In genomic region chr6:38434055-38435023, GRCm38 (mm10) we compare ENCODE assay signal across 8 mouse cellular contexts. TPM values are rescaled to one million over a fixed set of nuclear protein-coding genes. Genes with fewer than 3 reads are reported as not detected.
DNase-seq lines count a peak whose midpoint lies in the region; ATAC-seq and TF ChIP-seq lines count a peak whose summit lies in the region.

No protein-coding gene starts in this region.

- peak; percentile 83 for DNase-seq in A20 (ENCODE audit: low read depth, low spot score)
- DNase-seq in adrenal gland, postnatal 36 days: peak; percentile 73 to 78
- peak; percentile 21 for DNase-seq in heart, adult 8-10 months (ENCODE audit: low spot score)
- DNase-seq in kidney, adult 9 months: peak; percentile 51
- DNase-seq in midbrain, embryonic 14.5 days: peak; percentile 77
- peak in 1 of 2 experiments; percentile 37 for DNase-seq in spleen, adult 2 months (ENCODE audit: low read depth in 1 of 2, low spot score in 2 of 2)

- H3K27ac ChIP-seq in embryonic facial prominence, embryonic 12.5 days: peak overlapping the region; percentile 98
- peak overlapping the region; percentile 98 for H3K27ac ChIP-seq in limb, embryonic 12.5 days
- peak overlapping the region; percentile 97 for H3K27ac ChIP-seq in midbrain, embryonic 14.5 days (replicated peaks; ENCODE audit: low read depth, low read length)
- H3K27ac ChIP-seq in spleen, adult 2 months (ENCODE audit: insufficient read depth, low read length): peak overlapping the region; percentile 94

- H3K4me2 ChIP-seq in embryonic facial prominence, embryonic 12.5 days (replicated peaks): peak overlapping the region; percentile 55
- peak overlapping the region; percentile 82 for H3K4me2 ChIP-seq in limb, embryonic 12.5 days
- H3K4me2 ChIP-seq in midbrain, embryonic 14.5 days (ENCODE audit: low read length): peak overlapping the region; percentile 71

- no peaks in the 10 kb centered on the region for H3K9me3 ChIP-seq in embryonic facial prominence, embryonic 12.5 days
- no peaks in the 10 kb centered on the region for H3K9me3 ChIP-seq in limb, embryonic 12.5 days
- no peaks in the 10 kb centered on the region for H3K9me3 ChIP-seq in midbrain, embryonic 14.5 days (ENCODE audit: control insufficient read depth, low read length)

- under 1% methylated on average over 95 of the region's 118 CpGs for WGBS in embryonic facial prominence, embryonic 12.5 days
- WGBS in limb, embryonic 12.5 days: under 1% methylated on average over 92 of the region's 118 CpGs
- under 1% methylated on average over 97 of the region's 118 CpGs for WGBS in midbrain, embryonic 14.5 days
- under 1% methylated on average over 114 of the region's 118 CpGs for WGBS in spleen, adult 2 months

- peak overlapping the region; percentile 93 for H3K9ac ChIP-seq in embryonic facial prominence, embryonic 12.5 days
- peak overlapping the region; percentile 91 for H3K9ac ChIP-seq in limb, embryonic 12.5 days (replicated peaks)
- H3K9ac ChIP-seq in midbrain, embryonic 14.5 days (replicated peaks; ENCODE audit: low read length): peak overlapping the region; percentile 91

- H3K4me3 ChIP-seq in embryonic facial prominence, embryonic 12.5 days: peak overlapping the region; percentile 90
- peak overlapping the region; percentile 97 for H3K4me3 ChIP-seq in limb, embryonic 12.5 days (replicated peaks)
- H3K4me3 ChIP-seq in midbrain, embryonic 14.5 days (replicated peaks; ENCODE audit: low read depth, low read length): peak overlapping the region; percentile 99
- peak overlapping the region; percentile 88 for H3K4me3 ChIP-seq in spleen, adult 2 months (ENCODE audit: extremely low read depth, insufficient read depth, insufficient read length)

- no peak for TF ChIP-seq CTCF in spleen, adult 2 months (IDR thresholded peaks at IDR 0.05; ENCODE audit: extremely low read depth, insufficient read depth, insufficient read length, insufficient replicate concordance)

- no peaks in the 10 kb centered on the region for H3K27me3 ChIP-seq in embryonic facial prominence, embryonic 12.5 days
- no peaks in the 10 kb centered on the region for H3K27me3 ChIP-seq in limb, embryonic 12.5 days
- no peaks in the 10 kb centered on the region for H3K27me3 ChIP-seq in midbrain, embryonic 14.5 days (ENCODE audit: control insufficient read depth, insufficient read depth, low read length)
- no peaks in the 10 kb centered on the region for H3K27me3 ChIP-seq in spleen, adult 2 months (ENCODE audit: control insufficient read depth, insufficient read depth, low read length)

- peak; percentile 78 for ATAC-seq in embryonic facial prominence, embryonic 12.5 days (ENCODE audit: insufficient number of reproducible peaks, insufficient read depth, low FRiP score, low TSS enrichment)
- ATAC-seq in limb, embryonic 12.5 days (ENCODE audit: insufficient number of reproducible peaks, insufficient read depth, low FRiP score, low TSS enrichment, low read depth): peak; percentile 7
- peak; percentile 82 for ATAC-seq in midbrain, embryonic 14.5 days (ENCODE audit: low FRiP score, low TSS enrichment)

- no peak for TF ChIP-seq POLR2A in spleen, adult 2 months (IDR thresholded peaks at IDR 0.05; ENCODE audit: low read depth, low read length)

- peaks cover 6% of the 10 kb centered on the region; the same call in 1 of the 2 replicates for H3K4me1 ChIP-seq in embryonic facial prominence, embryonic 12.5 days
- peaks cover 9% of the 10 kb centered on the region; the same call in 1 of the 2 replicates for H3K4me1 ChIP-seq in limb, embryonic 12.5 days (replicated peaks)
- peaks cover 13% of the 10 kb centered on the region for H3K4me1 ChIP-seq in midbrain, embryonic 14.5 days (ENCODE audit: control insufficient read depth, insufficient read depth, low read length)
- H3K4me1 ChIP-seq in spleen, adult 2 months (ENCODE audit: control insufficient read depth, insufficient read depth, insufficient read length): no peaks in the 10 kb centered on the region; the same call in 1 of the 2 replicates

- H3K36me3 ChIP-seq in embryonic facial prominence, embryonic 12.5 days: no peaks in the 10 kb centered on the region
- H3K36me3 ChIP-seq in limb, embryonic 12.5 days: no peaks in the 10 kb centered on the region
- H3K36me3 ChIP-seq in midbrain, embryonic 14.5 days (ENCODE audit: control insufficient read depth, insufficient read depth, low read length): no peaks in the 10 kb centered on the region
- no peaks in the 10 kb centered on the region for H3K36me3 ChIP-seq in spleen, adult 2 months (ENCODE audit: control insufficient read depth, insufficient read depth, low read length)

RNA-seq across cellular contexts. Expression of gene Ubn2, which starts 0.6 kb away (rescaled TPM):
- 10 to 100 TPM; 24.3 to 31.8 TPM for total RNA-seq in adrenal gland, postnatal 36 days (2021)
- 17.1 and 21.4 TPM in 2 replicates for polyA plus RNA-seq in embryonic facial prominence, embryonic 12.5 days (2016; fragmentation: Nextera tagmentation; extraction: Ambion mirVana)
- total RNA-seq in heart, adult 8-10 months (2022): 10 to 100 TPM; 18.4 to 25.2 (median 21.4) TPM
- 16.3 and 21.3 TPM in 2 replicates for polyA plus RNA-seq in limb, embryonic 12.5 days (2016; fragmentation: Nextera tagmentation; extraction: Ambion mirVana)
- polyA plus RNA-seq in midbrain, embryonic 14.5 days (2014; fragmentation: Nextera tagmentation; extraction: Ambion mirVana): 26.7 and 27.3 TPM in 2 replicates
- polyA plus RNA-seq in spleen, adult 2 months (2012; rRNA removed): 4.7 and 4.9 TPM in 2 replicates

RNA-seq across cellular contexts. Expression of gene Ttc26, which starts 53.1 kb away (rescaled TPM):
- total RNA-seq in adrenal gland, postnatal 36 days (2021): 1 to 10 TPM; 3.0 to 4.1 TPM
- 12.7 and 12.9 TPM in 2 replicates for polyA plus RNA-seq in embryonic facial prominence, embryonic 12.5 days (2016; fragmentation: Nextera tagmentation; extraction: Ambion mirVana)
- total RNA-seq in heart, adult 8-10 months (2022): 1 to 10 TPM; 1.3 to 2.1 (median 1.8) TPM
- polyA plus RNA-seq in limb, embryonic 12.5 days (2016; fragmentation: Nextera tagmentation; extraction: Ambion mirVana): 13.3 and 14.0 TPM in 2 replicates
- polyA plus RNA-seq in midbrain, embryonic 14.5 days (2014; fragmentation: Nextera tagmentation; extraction: Ambion mirVana): 4.7 and 6.0 TPM in 2 replicates
- 0.12 and 0.22 TPM in 2 replicates for polyA plus RNA-seq in spleen, adult 2 months (2012; rRNA removed)

Comparison
In these comparisons a context has a peak if more than half of its experiments do, and no peak if none do; other contexts are left out.
1. ATAC-seq: peak in every context shown above with its lines; median percentile 82 in midbrain, embryonic 14.5 days; 78 in embryonic facial prominence, embryonic 12.5 days; 7 in limb, embryonic 12.5 days.